Mouse (Mus musculus) erythroblast, embryonic 14.5 days (primary cell): ENCODE results near the gene Usp39.

ENCODE experiments used
- GATA1 ChIP-seq: IDR thresholded peaks from 2 replicates; pipeline ENCODE4 v1.6.1; 2012; ENCODE audit warnings: low read length, inconsistent platforms, mixed read lengths
- TAL1 ChIP-seq: IDR thresholded peaks from 3 replicates; pipeline ENCODE4 v1.6.1; 2012; ENCODE audit warnings: low read length, inconsistent platforms, mixed read lengths

GRCm38 (mm10) chr6:72272161-72272696 lies 72.8 kb downstream of the Usp39 start:
- no peak for TF ChIP-seq GATA1
- TF ChIP-seq TAL1, result no peak
